Mouse (Mus musculus): ENCODE measurements around the gene Sirt7. TPM values are rescaled to one million over a fixed set of nuclear protein-coding genes. Genes with fewer than 3 reads are reported as not detected.
A peak's percentile ranks its signal among the peaks of the same experiment; 100 is the strongest.

The Sirt7 gene
- polyA plus RNA-seq, 1 experiment from 2014 or later, result 108 TPM

DNA sequence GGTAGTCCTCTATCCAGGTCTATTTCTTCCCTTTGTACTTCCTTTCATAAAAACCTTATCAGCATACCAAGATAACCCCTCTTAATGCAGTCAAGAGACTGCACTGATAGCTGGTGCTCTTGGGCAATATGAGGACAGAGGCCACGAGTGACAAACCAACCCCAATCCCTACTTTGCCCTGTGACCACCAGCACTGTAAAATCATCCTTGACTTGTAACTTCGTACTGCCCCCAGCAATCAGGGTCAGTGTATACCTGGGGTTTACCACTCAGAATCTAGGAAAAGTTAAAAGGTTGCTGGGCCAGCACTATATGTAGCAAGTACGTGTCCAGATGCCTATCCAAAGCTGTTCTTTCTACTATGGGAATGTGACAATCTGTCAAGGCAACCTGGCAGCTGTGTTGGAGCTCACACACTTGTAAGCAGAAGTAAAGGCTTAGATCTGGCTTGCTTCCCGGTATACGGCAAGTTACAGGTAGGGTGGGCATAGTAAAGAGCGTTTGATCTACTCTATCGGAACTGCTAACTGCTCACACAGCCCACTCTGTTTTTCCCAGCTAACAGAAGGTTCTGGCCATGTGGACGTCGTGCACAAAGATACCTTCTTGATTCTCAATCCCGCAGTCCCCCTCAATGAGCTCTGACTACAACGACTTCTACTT, 53.2 kb downstream of the Sirt7 start:
- DNase-seq (ENCODE audit: low spot score), result no peak

DNA sequence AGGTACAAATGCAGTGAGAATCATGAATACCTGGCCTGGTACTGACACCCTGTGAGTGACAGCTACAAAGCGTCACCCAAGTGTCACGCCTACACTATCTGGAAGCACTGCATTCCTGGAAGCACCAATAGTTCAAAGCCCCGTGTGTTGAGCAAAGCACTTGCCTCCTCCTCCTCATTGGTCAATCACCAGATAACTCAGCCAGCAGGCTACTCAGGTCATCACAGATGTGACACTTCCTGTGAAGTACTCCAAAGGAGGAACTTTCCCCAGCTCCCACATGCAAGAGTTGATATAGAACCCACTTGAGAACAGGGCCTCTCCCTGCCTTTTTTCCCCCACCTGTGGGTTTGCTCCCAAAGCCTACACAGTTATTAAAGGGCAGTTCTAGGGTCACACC, 53.9 kb downstream of the Sirt7 start:
- no peak for DNase-seq (ENCODE audit: low spot score)

Small RNA genes within 50 kb of the gene (microRNA-seq; reads per million reads assigned to microRNA genes)
- gene Mir6936 (ENCODE audit: borderline number of aligned reads), result 6.7 reads per million, percentile 11 among the genes with 10 or more reads in this experiment

Other genes starting within 250 kb of the Sirt7 start
- gene Faap100, start 246.5 kb downstream of the Sirt7 start, polyA plus RNA-seq (2015; fragmentation: Nextera tagmentation; extraction: Ambion mirVana), result 12.8 and 15.9 TPM in 2 replicates
- gene Nploc4, start 187.5 kb downstream of the Sirt7 start, polyA plus RNA-seq (2015; fragmentation: Nextera tagmentation; extraction: Ambion mirVana), result 24.8 and 29.3 TPM in 2 replicates
- 1.2 TPM in 2 replicates for gene Tspan10, start 182.6 kb downstream of the Sirt7 start, polyA plus RNA-seq (2015; fragmentation: Nextera tagmentation; extraction: Ambion mirVana)
- 0.14 TPM in 1 of 2 replicates, not detected in the other for gene Pde6g, start 171.7 kb downstream of the Sirt7 start, polyA plus RNA-seq (2015; fragmentation: Nextera tagmentation; extraction: Ambion mirVana)
- 15.5 and 18.5 TPM in 2 replicates for gene Oxld1, start 167.2 kb downstream of the Sirt7 start, polyA plus RNA-seq (2015; fragmentation: Nextera tagmentation; extraction: Ambion mirVana)
- 30.0 and 33.3 TPM in 2 replicates for gene Ccdc137, start 167.1 kb downstream of the Sirt7 start, polyA plus RNA-seq (2015; fragmentation: Nextera tagmentation; extraction: Ambion mirVana)
- gene Arl16, start 157.6 kb downstream of the Sirt7 start, polyA plus RNA-seq (2015; fragmentation: Nextera tagmentation; extraction: Ambion mirVana), result 34.7 and 36.6 TPM in 2 replicates
- 133 and 148 TPM in 2 replicates for gene Mrpl12, start 140.6 kb downstream of the Sirt7 start, polyA plus RNA-seq (2015; fragmentation: Nextera tagmentation; extraction: Ambion mirVana)
- 28.6 and 29.4 TPM in 2 replicates for gene Slc25a10, start 133.4 kb downstream of the Sirt7 start, polyA plus RNA-seq (2015; fragmentation: Nextera tagmentation; extraction: Ambion mirVana)
- 0.14 and 0.18 TPM in 2 replicates for gene Gcgr, start 94.5 kb downstream of the Sirt7 start, polyA plus RNA-seq (2015; fragmentation: Nextera tagmentation; extraction: Ambion mirVana)
- 179 and 196 TPM in 2 replicates for gene Mcrip1, start 75.5 kb downstream of the Sirt7 start, polyA plus RNA-seq (2015; fragmentation: Nextera tagmentation; extraction: Ambion mirVana)
- 13.7 and 17.1 TPM in 2 replicates for gene Ppp1r27, start 74.1 kb downstream of the Sirt7 start, polyA plus RNA-seq (2015; fragmentation: Nextera tagmentation; extraction: Ambion mirVana)
- 254 and 290 TPM in 2 replicates for gene P4hb, start 52.0 kb downstream of the Sirt7 start, polyA plus RNA-seq (2015; fragmentation: Nextera tagmentation; extraction: Ambion mirVana)
- gene Arhgdia, start 43.6 kb downstream of the Sirt7 start, polyA plus RNA-seq (2015; fragmentation: Nextera tagmentation; extraction: Ambion mirVana), result 553 and 615 TPM in 2 replicates
- 571 and 587 TPM in 2 replicates for gene Alyref, start 26.9 kb downstream of the Sirt7 start, polyA plus RNA-seq (2015; fragmentation: Nextera tagmentation; extraction: Ambion mirVana)
- 158 and 179 TPM in 2 replicates for gene Anapc11, start 26.8 kb downstream of the Sirt7 start, polyA plus RNA-seq (2015; fragmentation: Nextera tagmentation; extraction: Ambion mirVana)
- gene Npb, start 16.8 kb downstream of the Sirt7 start, polyA plus RNA-seq (2015; fragmentation: Nextera tagmentation; extraction: Ambion mirVana), result 1.6 and 2.1 TPM in 2 replicates
- 113 and 114 TPM in 2 replicates for gene Pcyt2, start 7.3 kb downstream of the Sirt7 start, polyA plus RNA-seq (2015; fragmentation: Nextera tagmentation; extraction: Ambion mirVana)
- 16.5 and 18.7 TPM in 2 replicates for gene Mafg, start 8.4 kb upstream of the Sirt7 start, polyA plus RNA-seq (2015; fragmentation: Nextera tagmentation; extraction: Ambion mirVana)
- 1.7 and 2.9 TPM in 2 replicates for gene Pycr1, start 18.5 kb upstream of the Sirt7 start, polyA plus RNA-seq (2015; fragmentation: Nextera tagmentation; extraction: Ambion mirVana)
- 0.56 and 0.86 TPM in 2 replicates for gene Myadml2, start 22.9 kb upstream of the Sirt7 start, polyA plus RNA-seq (2015; fragmentation: Nextera tagmentation; extraction: Ambion mirVana)
- 0.18 TPM in 1 of 2 replicates, not detected in the other for gene Notum, start 35.9 kb upstream of the Sirt7 start, polyA plus RNA-seq (2015; fragmentation: Nextera tagmentation; extraction: Ambion mirVana)
- 116 and 120 TPM in 2 replicates for gene Aspscr1, start 47.7 kb upstream of the Sirt7 start, polyA plus RNA-seq (2015; fragmentation: Nextera tagmentation; extraction: Ambion mirVana)
- gene Cenpx, start 88.5 kb upstream of the Sirt7 start, polyA plus RNA-seq (2015; fragmentation: Nextera tagmentation; extraction: Ambion mirVana), result 191 and 212 TPM in 2 replicates
- gene Lrrc45, start 88.7 kb upstream of the Sirt7 start, polyA plus RNA-seq (2015; fragmentation: Nextera tagmentation; extraction: Ambion mirVana), result 32.6 and 33.5 TPM in 2 replicates
- gene Rac3, start 96.2 kb upstream of the Sirt7 start, polyA plus RNA-seq (2015; fragmentation: Nextera tagmentation; extraction: Ambion mirVana), result 16.6 and 17.4 TPM in 2 replicates
- 78.7 and 80.4 TPM in 2 replicates for gene Dcxr, start 102.0 kb upstream of the Sirt7 start, polyA plus RNA-seq (2015; fragmentation: Nextera tagmentation; extraction: Ambion mirVana)
- gene Cbr2, start 106.9 kb upstream of the Sirt7 start, polyA plus RNA-seq (2015; fragmentation: Nextera tagmentation; extraction: Ambion mirVana), result 179 and 229 TPM in 2 replicates
- gene Hmga1b, start 137.6 kb upstream of the Sirt7 start, polyA plus RNA-seq (2015; fragmentation: Nextera tagmentation; extraction: Ambion mirVana), result 9.7 and 11.5 TPM in 2 replicates
- gene Rfng, start 159.0 kb upstream of the Sirt7 start, polyA plus RNA-seq (2015; fragmentation: Nextera tagmentation; extraction: Ambion mirVana), result 23.7 and 30.1 TPM in 2 replicates
- 130 and 134 TPM in 2 replicates for gene Gps1, start 159.0 kb upstream of the Sirt7 start, polyA plus RNA-seq (2015; fragmentation: Nextera tagmentation; extraction: Ambion mirVana)
- 87.0 and 92.2 TPM in 2 replicates for gene Dus1l, start 171.2 kb upstream of the Sirt7 start, polyA plus RNA-seq (2015; fragmentation: Nextera tagmentation; extraction: Ambion mirVana)
- gene Fasn, start 199.3 kb upstream of the Sirt7 start, polyA plus RNA-seq (2015; fragmentation: Nextera tagmentation; extraction: Ambion mirVana), result 22.3 and 25.3 TPM in 2 replicates